Mouse (Mus musculus) cerebellum, postnatal 25 days (tissue): ENCODE measurements at regions not wholly inside any gene's neighbourhood (a gene's known extent, or its start where the extent isn't known, plus 50 kb on each side); places are given as distances from the start of the nearest gene placed in this dataset.

Experiments
- DNase-seq, 2 experiments: peaks; one replicate each; pipeline ENCODE4 v3.0.0; 2021; ENCODE audit warnings: mixed read lengths in 2 of 2

- peak; percentile 9 to 55 for DNase-seq
Observed at GRCm38 (mm10) chr1:18668901-18669300, 404.0 kb upstream of the Defb41 start.

- no peak for DNase-seq
Observed at GRCm38 (mm10) chr1:18668265-18668664, 403.3 kb upstream of the Defb41 start.

DNA sequence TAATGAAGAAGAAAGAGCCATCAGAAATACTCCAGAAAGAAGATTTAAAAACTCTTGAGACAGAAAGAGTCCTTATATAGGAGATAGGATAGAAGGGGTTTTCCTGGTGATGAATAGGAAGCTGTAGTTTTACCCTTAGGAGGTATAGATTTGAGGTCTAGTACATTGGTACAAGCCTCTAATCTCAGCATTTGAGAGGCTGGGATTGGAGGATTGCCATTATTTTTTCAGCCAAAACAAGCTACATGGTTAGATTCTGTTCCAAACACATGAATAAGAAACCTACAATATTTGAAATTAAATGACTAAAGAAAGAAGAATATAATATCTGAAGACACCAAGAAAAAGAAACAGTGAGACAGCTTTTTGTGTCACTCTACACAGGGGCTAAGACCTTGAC is 375.9 kb upstream of the Defb41 start:
- DNase-seq, result peak in 1 of 2 experiments; percentile 10

GRCm38 (mm10) chr1:18639460-18640300 is 374.7 kb upstream of the Defb41 start:
- peak in 1 of 2 experiments; percentile 4 for DNase-seq

DNA sequence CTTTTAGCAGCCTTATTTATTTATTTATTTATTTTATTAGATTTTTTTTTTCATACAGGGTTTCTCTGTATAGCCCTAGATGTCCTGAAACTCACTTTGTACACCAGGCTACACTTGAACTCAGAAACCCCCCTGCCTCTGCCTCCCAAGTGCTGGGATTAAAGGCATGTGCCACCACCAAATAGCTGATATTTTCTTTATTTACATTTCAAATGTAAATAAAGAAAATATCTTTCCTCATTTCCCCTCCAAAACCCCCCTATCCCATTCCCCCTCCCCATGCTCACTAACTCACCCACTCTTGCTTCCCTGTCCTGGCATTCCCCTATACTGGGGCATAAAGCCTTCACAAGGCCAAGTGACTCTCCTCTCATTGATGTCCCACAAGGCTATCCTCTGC is 372.4 kb upstream of the Defb41 start:
- no peak for DNase-seq

DNA sequence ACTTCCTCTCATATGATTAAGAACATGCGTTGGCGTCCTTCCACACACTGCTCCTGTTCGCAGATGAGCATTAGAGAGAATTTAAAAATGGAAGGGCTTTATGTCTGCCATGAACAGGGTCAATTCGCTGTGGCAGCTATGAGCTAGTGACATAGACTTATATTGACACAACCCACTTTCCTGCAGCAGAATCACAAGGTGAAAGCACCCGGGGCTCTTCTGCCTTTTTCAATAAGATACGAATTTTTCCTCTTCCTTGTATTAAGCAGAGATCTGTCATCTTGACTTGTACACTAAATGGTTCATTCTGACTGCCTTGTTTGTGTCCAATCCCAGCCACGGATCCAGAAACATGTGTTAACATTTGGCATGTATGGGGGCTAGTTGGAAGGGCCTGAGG is 345.3 kb upstream of the Defb41 start:
- DNase-seq, result no peak

DNA sequence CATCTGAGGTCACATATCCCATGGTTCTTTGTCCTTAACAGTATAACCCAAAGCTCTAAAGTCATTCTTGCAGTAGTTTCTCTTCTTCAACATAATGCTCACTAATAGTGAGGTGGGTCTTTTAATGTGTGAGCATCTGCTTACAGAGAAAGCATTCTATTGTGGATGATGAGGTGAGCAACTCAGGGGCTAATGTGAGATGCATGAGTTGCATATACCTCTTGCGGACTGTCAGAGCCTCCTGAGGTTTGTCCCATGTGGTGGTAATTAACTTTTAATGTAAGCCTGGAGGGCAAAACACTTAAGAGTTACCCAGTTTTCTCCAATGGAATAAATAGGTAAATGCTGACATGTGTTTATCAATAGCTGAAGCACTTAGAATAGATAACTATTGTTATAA is 334.9 kb upstream of the Defb41 start:
- no peak for DNase-seq

- DNase-seq, result no peak
Observed at GRCm38 (mm10) chr1:18598908-18599307, 334.0 kb upstream of the Defb41 start.

DNA sequence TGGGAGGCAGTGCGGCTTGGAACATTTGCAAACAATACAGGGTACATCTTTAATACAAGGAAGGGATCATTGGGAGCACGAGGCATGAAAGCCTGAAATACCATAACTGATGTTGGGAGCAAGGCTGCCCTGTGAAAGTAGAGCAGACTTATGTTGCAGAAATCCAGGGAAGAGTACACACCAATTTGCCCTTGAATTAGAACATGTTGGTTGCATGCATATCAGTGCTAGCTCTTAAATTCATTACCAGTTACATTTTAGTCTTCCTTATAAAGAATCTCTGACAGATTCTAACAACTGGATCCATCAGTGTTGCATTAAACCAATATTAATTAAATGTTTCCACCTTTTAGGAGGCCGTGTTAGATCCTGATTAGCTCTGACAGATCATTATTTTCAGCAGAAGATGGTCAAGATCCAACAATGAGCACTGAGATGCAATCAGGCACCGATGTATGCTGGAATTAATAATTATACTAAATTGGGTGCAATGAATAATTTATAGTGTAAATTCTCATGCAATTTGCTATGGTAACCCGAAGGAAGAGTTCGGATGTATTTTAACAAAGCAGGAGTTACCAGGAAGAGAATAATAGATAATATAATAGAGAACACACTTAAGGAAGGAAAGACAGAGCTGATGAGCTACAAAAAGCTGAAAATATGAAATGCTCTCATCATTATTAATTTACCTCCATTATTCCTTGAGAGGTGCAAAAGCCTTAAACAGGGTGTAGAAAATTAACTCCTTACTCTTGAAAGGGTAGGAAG is 318.6 kb upstream of the Defb41 start:
- no peak for DNase-seq

- DNase-seq, result no peak
Observed at GRCm38 (mm10) chr1:18578625-18579024, 313.7 kb upstream of the Defb41 start.

DNA sequence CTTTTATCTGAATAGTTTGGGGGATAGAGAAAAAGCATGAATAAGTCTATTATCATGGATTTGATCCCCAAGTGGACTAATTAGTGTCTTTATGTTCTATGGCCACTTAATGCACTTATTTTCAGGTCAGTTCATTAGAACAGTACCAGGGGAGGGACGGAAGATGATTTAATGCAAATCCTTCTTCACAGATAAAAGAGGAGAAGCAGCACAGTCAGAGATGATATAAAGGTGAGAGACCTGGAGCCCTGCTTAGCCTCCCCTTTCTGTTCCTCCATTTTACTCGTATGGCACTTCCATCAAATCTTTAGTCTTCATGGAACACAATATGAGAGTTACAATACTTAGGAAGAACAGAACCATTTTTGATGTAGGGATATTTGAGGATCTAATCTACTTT is 302.1 kb upstream of the Defb41 start:
- DNase-seq, result no peak

- peak in 1 of 2 experiments; percentile 3 for DNase-seq
Observed at GRCm38 (mm10) chr1:18551211-18551610, 286.3 kb upstream of the Defb41 start.

DNA sequence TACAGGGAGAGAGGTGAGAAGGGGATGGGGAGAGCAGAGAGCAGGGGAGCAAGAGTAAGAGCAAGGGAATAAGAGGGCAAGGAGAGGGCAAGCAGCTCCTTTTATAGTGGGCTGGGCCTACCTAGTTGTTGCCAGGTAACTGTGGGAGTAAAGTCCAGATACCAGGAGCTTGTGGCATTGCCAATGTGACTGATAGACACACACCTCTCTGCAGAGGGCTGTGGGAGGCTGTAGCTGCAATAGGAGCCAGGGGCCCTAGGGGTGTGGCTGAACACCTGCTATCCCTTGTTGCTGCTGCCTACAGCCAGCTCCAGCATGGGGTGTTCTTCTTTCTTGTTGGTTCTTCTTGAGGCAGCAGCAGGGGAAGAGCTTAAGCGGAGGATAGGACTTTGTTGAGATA is 266.8 kb upstream of the Defb41 start:
- no peak for DNase-seq

- no peak for DNase-seq
Observed at GRCm38 (mm10) chr1:18524485-18524884, 259.5 kb upstream of the Defb41 start.

- DNase-seq, result no peak
Observed at GRCm38 (mm10) chr1:18522902-18523301, 258.0 kb upstream of the Defb41 start.

DNA sequence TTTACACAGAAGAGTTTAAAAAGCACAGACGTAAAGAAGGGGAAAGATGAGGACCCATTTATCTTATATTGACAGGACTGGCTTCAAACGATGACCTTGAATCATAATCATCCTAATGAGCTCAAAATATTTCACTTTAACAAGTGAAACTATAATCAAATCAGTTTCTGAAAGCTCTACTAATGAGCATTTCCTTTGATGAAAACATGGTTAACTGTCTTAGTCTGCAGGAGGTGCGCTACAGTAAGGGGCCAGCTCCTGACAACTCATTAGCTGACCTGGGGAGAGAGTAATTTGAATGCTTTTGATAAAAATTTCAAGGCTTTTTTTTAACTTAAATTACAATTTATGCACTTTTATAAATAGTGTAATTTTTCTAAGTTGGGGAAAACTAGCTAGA is 247.8 kb upstream of the Defb41 start:
- DNase-seq, result no peak

DNA sequence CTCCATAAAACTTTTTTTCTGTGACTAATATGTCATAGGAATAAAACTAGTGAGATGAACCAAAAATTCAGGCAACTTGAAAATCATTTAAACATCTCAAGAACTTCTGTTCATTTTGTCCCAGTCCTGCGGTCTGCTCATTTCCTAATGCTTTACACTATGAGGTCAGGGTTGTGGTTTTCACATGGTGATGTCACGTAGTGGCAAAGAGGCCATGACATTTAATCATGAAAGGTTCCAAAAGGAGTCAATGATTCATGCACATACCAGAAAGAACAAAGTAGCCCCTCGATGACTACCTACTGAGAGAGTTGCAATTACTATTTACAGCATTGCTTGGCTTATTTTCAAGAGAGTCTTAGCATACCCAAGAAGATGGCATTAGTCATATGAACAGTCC is 233.6 kb upstream of the Defb41 start:
- DNase-seq, result no peak

DNA sequence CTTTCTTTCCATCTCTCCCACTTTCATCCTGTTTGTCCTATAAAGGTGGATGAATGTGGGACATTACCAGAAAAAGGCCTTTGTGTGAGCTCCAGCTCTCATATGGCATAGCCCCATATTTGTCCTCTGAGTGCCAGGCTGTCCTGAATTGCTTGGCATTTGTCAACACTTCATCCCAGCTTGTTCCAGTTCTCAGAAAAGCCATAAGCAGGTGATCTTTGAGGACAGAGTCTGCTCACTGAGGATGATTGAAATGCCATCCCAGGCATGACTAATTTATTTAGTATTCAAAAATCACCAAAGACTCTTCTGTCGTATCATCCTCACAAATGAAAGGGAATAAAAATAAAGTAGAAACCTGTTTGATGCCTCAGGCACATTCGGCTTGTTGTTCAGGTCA is 203.6 kb upstream of the Defb41 start:
- DNase-seq, result peak in 1 of 2 experiments; percentile 12

- DNase-seq, result no peak
Observed at GRCm38 (mm10) chr1:18465303-18465829, 200.4 kb upstream of the Defb41 start.

- no peak for DNase-seq
Observed at GRCm38 (mm10) chr1:18463218-18463617, 198.3 kb upstream of the Defb41 start.

- DNase-seq, result no peak
Observed at GRCm38 (mm10) chr1:18416297-18416732, 151.4 kb upstream of the Defb41 start.

GRCm38 (mm10) chr1:18415879-18416278 is 150.9 kb upstream of the Defb41 start:
- DNase-seq, result no peak

- no peak for DNase-seq
Observed at GRCm38 (mm10) chr1:18412746-18413145, 147.8 kb upstream of the Defb41 start.

- no peak for DNase-seq
Observed at GRCm38 (mm10) chr1:18389591-18389990, 124.7 kb upstream of the Defb41 start.
